Mouse (Mus musculus) cortical plate, adult 2 months (tissue): ENCODE results near the gene Arhgap6. TPM values are rescaled to one million over a fixed set of nuclear protein-coding genes. Genes with fewer than 3 reads are reported as not detected.
A peak's percentile ranks its signal among the peaks of the same experiment; 100 is the strongest.
"Not testable (repeated sequence)": the region's sequence is repeated elsewhere in the genome, so short reads cannot be mapped to it uniquely, and the experiment has no call there.

Source experiments
- H3K27ac ChIP-seq: fragments of 200-500 bp; 2 replicates; pipeline ENCODE4 v1.5.1; 2012; ENCODE audit warnings: low read length, control low read depth, inconsistent platforms; ENCODE audit not compliant: insufficient read depth
- H3K4me1 ChIP-seq: fragments of 200-500 bp; 2 replicates; pipeline ENCODE4 v1.6.1; 2011; ENCODE audit warnings: low read length; ENCODE audit not compliant: control insufficient read depth, insufficient read depth
- H3K4me3 ChIP-seq: fragments of 200-500 bp; 2 replicates; pipeline ENCODE4 v1.5.1; 2011; ENCODE audit warnings: mild to moderate bottlenecking, low read length, control low read depth; ENCODE audit not compliant: insufficient read depth
- CTCF ChIP-seq: fragments of 200-500 bp; IDR thresholded peaks from 2 replicates; pipeline ENCODE4 v1.5.1; 2011; ENCODE audit warnings: mild to moderate bottlenecking, control low read depth, low read length; ENCODE audit not compliant: insufficient read depth; ENCODE audit errors: extremely low read depth
- POLR2A ChIP-seq: fragments of 200-500 bp; IDR thresholded peaks from 2 replicates; pipeline ENCODE4 v1.6.1; 2011; ENCODE audit warnings: mild to moderate bottlenecking, low read length, control low read depth; ENCODE audit not compliant: insufficient read depth; ENCODE audit errors: extremely low read depth
- polyA plus RNA-seq: library from polyadenylated mRNA; depleted of rRNA; stranded (reverse); fragments of >200 nt; gene quantifications from 2 replicates; pipeline ENCODE4 v1.2.3, GENCODE M21; 2012

Gene Arhgap6
- polyA plus RNA-seq, 1 experiment, result 3.0 TPM

- H3K27ac ChIP-seq, result no peak overlapping the region
- no peak overlapping the region for H3K4me3 ChIP-seq
- no peaks in the 10 kb centered on the region for H3K4me1 ChIP-seq
- no peak for TF ChIP-seq POLR2A
- no peak for TF ChIP-seq CTCF
Measured at GRCm38 (mm10) chrX:169262212-169262611, 467.3 kb downstream of the Arhgap6 start.

- no peak for TF ChIP-seq POLR2A
- no peak for TF ChIP-seq CTCF
- Histone ChIP-seq H3K27ac (no peak overlapping the region), H3K4me1 (no peaks in the 10 kb centered on the region), H3K4me3 (no peak overlapping the region)
Measured at GRCm38 (mm10) chrX:169263433-169264172, 468.7 kb downstream of the Arhgap6 start.

- Histone ChIP-seq H3K4me1 (no peaks in the 10 kb centered on the region), H3K4me3 (no peak overlapping the region), H3K27ac (no peak overlapping the region)
- TF ChIP-seq CTCF, result peak; percentile 60; the same call in 1 of the 2 replicates
- TF ChIP-seq POLR2A, result no peak
Measured at GRCm38 (mm10) chrX:169299579-169299978, 504.7 kb downstream of the Arhgap6 start.

- H3K4me1 ChIP-seq, result no peaks in the 10 kb centered on the region
- H3K27ac ChIP-seq, result no peak overlapping the region
- H3K4me3 ChIP-seq, result no peak overlapping the region
- no peak for TF ChIP-seq CTCF
- TF ChIP-seq POLR2A, result no peak
Measured at GRCm38 (mm10) chrX:169302271-169303045, 507.6 kb downstream of the Arhgap6 start.

- no peak for TF ChIP-seq CTCF
- TF ChIP-seq POLR2A, result no peak
- Histone ChIP-seq H3K27ac (no peak overlapping the region), H3K4me1 (no peaks in the 10 kb centered on the region), H3K4me3 (no peak overlapping the region)
Measured at GRCm38 (mm10) chrX:169303945-169304344, 509.0 kb downstream of the Arhgap6 start.

- no peaks in the 10 kb centered on the region for H3K4me1 ChIP-seq
- H3K4me3 ChIP-seq, result no peak overlapping the region
- TF ChIP-seq CTCF, result no peak
- no peak for TF ChIP-seq POLR2A
- no peak overlapping the region for H3K27ac ChIP-seq
Measured at GRCm38 (mm10) chrX:169308559-169308958, 513.7 kb downstream of the Arhgap6 start.

GRCm38 (mm10) chrX:169319066-169319760 lies 524.3 kb downstream of the Arhgap6 start:
- H3K4me1 ChIP-seq, result peaks cover 4% of the 10 kb centered on the region; the same call in 1 of the 2 replicates
- TF ChIP-seq POLR2A, result no peak
- TF ChIP-seq CTCF, result no peak
- H3K27ac ChIP-seq, result no peak overlapping the region
- peak overlapping the region; percentile 98 for H3K4me3 ChIP-seq

- no peak for TF ChIP-seq CTCF
- TF ChIP-seq POLR2A, result 0 out of 2 replicates have a peak, but pooled peaks have one; percentile 19
- Histone ChIP-seq H3K27ac (peak within 1 kb of the TSS; percentile 84), H3K4me1 (peaks cover 4% of the 10 kb centered on the region; the same call in 1 of the 2 replicates), H3K4me3 (peak within 1 kb of the TSS; percentile 98)
Measured at GRCm38 (mm10) chrX:169319945-169320667, 525.2 kb downstream of the Arhgap6 start, which contains the start of gene Hccs. Gene Hccs (minus strand): TSS chrX:169320372.

GRCm38 (mm10) chrX:169320668-169321005 lies 525.7 kb downstream of the Arhgap6 start:
- peak overlapping the region; percentile 98 for H3K4me3 ChIP-seq
- H3K4me1 ChIP-seq, H3K27ac ChIP-seq: not testable (repeated sequence)
